Mouse (Mus musculus): Measurements from ENCODE around the gene Ppih. TPM values are rescaled to one million over a fixed set of nuclear protein-coding genes. Genes with fewer than 3 reads are reported as not detected.

The Ppih gene
- polyA plus RNA-seq, 1 experiment from 2014 or later: 28.4 TPM

GRCm38 (mm10) chr4:119345508-119345907 is 25.2 kb upstream of the Ppih start:
- no peak overlapping the region for H3K27ac ChIP-seq (ENCODE audit: low read depth)
- WGBS (ENCODE audit: insufficient replicate concordance): 77% methylated on average over 6 of the region's 6 CpGs
- no peak overlapping the region for H3K9ac ChIP-seq (replicated peaks)
- H3K27me3 ChIP-seq (ENCODE audit: insufficient read depth, low read length): no peaks in the 10 kb centered on the region
- H3K4me3 ChIP-seq (ENCODE audit: low read depth, low read length): no peak overlapping the region
- no peak overlapping the region for H3K4me2 ChIP-seq (ENCODE audit: low read depth, low read length)
- DNase-seq (no peak), ATAC-seq (no peak)
- no peaks in the 10 kb centered on the region for H3K4me1 ChIP-seq (ENCODE audit: insufficient read depth)
- no peaks in the 10 kb centered on the region for H3K9me3 ChIP-seq (ENCODE audit: low read length)
- TF ChIP-seq EP300 (IDR thresholded peaks at IDR 0.05; ENCODE audit: low read depth) (no peak), CTCF (IDR thresholded peaks at IDR 0.05; ENCODE audit: low read depth) (no peak)
- no peaks in the 10 kb centered on the region for H3K36me3 ChIP-seq (replicated peaks; ENCODE audit: insufficient read depth, low read length)

- TF ChIP-seq CTCF (IDR thresholded peaks at IDR 0.05; ENCODE audit: low read depth) (peak; percentile 88), EP300 (IDR thresholded peaks at IDR 0.05; ENCODE audit: low read depth) (no peak)
- H3K9ac ChIP-seq (replicated peaks): no peak overlapping the region
These were observed 18.6 kb upstream of the Ppih start for GRCm38 (mm10) chr4:119338861-119339361.

DNA sequence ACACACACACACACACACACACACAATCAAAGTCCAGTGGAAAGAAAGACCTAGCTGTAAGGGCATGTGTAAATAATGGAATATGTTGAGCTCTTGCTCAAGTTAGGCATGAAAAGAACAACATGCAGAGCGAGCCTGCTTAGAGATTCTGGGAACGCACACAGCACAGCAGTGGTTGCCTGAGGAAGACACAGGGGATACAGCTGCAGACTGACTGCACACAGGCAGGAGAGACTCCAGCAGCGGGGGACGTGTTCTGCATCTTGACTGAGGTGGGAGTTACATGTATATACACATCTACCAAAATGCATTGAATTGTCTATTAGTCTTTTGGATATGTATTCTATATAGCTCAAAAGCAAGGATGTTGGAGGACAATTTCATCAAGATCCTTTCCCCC is 18.1 kb upstream of the Ppih start:
- Histone ChIP-seq H3K4me3 (ENCODE audit: low read depth, low read length) (no peak overlapping the region), H3K27ac (ENCODE audit: low read depth) (peak overlapping the region; percentile 69), H3K27me3 (ENCODE audit: insufficient read depth, low read length) (no peaks in the 10 kb centered on the region), H3K9me3 (ENCODE audit: low read length) (no peaks in the 10 kb centered on the region), H3K4me2 (ENCODE audit: low read depth, low read length) (peak overlapping the region; percentile 49; the same call in 1 of the 2 replicates), H3K4me1 (ENCODE audit: insufficient read depth) (no peaks in the 10 kb centered on the region), H3K36me3 (replicated peaks; ENCODE audit: insufficient read depth, low read length) (no peaks in the 10 kb centered on the region), H3K9ac (replicated peaks) (no peak overlapping the region)
- TF ChIP-seq CTCF (IDR thresholded peaks at IDR 0.05; ENCODE audit: low read depth) (no peak), EP300 (IDR thresholded peaks at IDR 0.05; ENCODE audit: low read depth) (no peak)
- ATAC-seq (peak; percentile 82), DNase-seq (peak; percentile 35)
- 72% methylated on average over 4 of the region's 4 CpGs for WGBS (ENCODE audit: insufficient replicate concordance)

More at GRCm38 (mm10) chr4:119338861-119339361, 18.6 kb upstream of the Ppih start:
- no peak overlapping the region for H3K4me3 ChIP-seq (ENCODE audit: low read depth, low read length)
- no peaks in the 10 kb centered on the region for H3K36me3 ChIP-seq (replicated peaks; ENCODE audit: insufficient read depth, low read length)
- ATAC-seq: peak; percentile 80
- H3K27ac ChIP-seq (ENCODE audit: low read depth): peak overlapping the region; percentile 69; the same call in 1 of the 2 replicates
- no peaks in the 10 kb centered on the region for H3K27me3 ChIP-seq (ENCODE audit: insufficient read depth, low read length)
- H3K4me1 ChIP-seq (ENCODE audit: insufficient read depth): no peaks in the 10 kb centered on the region
- no peaks in the 10 kb centered on the region for H3K9me3 ChIP-seq (ENCODE audit: low read length)
- DNase-seq: peak; percentile 69
- 5% methylated on average over 10 of the region's 10 CpGs for WGBS (ENCODE audit: insufficient replicate concordance)
- peak overlapping the region; percentile 49; the same call in 1 of the 2 replicates for H3K4me2 ChIP-seq (ENCODE audit: low read depth, low read length)

GRCm38 (mm10) chr4:119333487-119333886 is 13.1 kb upstream of the Ppih start:
- H3K27ac ChIP-seq (ENCODE audit: low read depth): no peak overlapping the region
- no peak overlapping the region for H3K9ac ChIP-seq (replicated peaks)
- H3K4me1 ChIP-seq (ENCODE audit: insufficient read depth): no peaks in the 10 kb centered on the region
- no peaks in the 10 kb centered on the region for H3K36me3 ChIP-seq (replicated peaks; ENCODE audit: insufficient read depth, low read length)
- H3K27me3 ChIP-seq (ENCODE audit: insufficient read depth, low read length): no peaks in the 10 kb centered on the region
- WGBS (ENCODE audit: insufficient replicate concordance): 78% methylated on average over 6 of the region's 6 CpGs
- TF ChIP-seq EP300 (IDR thresholded peaks at IDR 0.05; ENCODE audit: low read depth): no peak
- no peak for TF ChIP-seq CTCF (IDR thresholded peaks at IDR 0.05; ENCODE audit: low read depth)
- no peaks in the 10 kb centered on the region for H3K9me3 ChIP-seq (ENCODE audit: low read length)
- H3K4me2 ChIP-seq (ENCODE audit: low read depth, low read length): no peak overlapping the region
- no peak overlapping the region for H3K4me3 ChIP-seq (ENCODE audit: low read depth, low read length)
- ATAC-seq (no peak), DNase-seq (no peak)

DNA sequence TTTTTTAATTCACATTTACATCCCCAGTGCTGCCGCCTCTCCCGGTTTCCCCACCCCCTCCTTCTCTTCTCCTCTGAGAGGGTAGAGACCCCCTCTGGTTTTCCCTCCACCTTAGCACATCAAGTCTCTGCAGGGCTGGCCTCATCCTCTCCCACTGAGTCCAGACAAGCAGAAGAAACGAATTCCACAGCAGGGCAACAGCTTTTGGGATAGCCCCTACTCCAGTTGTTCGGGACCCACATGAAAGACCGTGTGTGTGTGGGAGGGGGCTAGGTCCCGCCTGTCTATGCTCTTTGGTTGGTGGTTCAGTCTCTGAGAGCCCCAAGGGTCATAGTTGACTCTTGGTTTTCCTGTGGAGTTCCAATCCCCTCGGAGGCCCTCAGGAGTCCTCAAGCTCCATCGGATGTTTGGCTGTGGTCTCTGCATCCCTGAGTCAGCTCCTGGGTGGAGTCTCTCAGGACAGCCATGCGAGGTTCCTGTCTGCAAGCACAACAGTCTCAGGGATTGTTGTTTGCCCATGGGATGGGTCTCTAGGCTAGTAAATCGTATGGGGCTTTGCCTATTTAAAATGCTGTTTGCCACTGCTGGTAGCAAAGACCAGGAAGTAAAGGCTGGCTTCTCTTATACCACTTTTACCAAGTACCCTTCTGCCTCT is 677 bp upstream of the Ppih start:
- ATAC-seq (peak; percentile 12), DNase-seq (no peak)
- Histone ChIP-seq H3K27ac (ENCODE audit: low read depth) (peak overlapping the region; percentile 46), H3K4me2 (ENCODE audit: low read depth, low read length) (peak overlapping the region; percentile 81), H3K4me1 (ENCODE audit: insufficient read depth) (peaks cover 7% of the 10 kb centered on the region), H3K4me3 (ENCODE audit: low read depth, low read length) (peak overlapping the region; percentile 72), H3K9me3 (ENCODE audit: low read length) (no peaks in the 10 kb centered on the region), H3K9ac (replicated peaks) (peak overlapping the region; percentile 31; the same call in 1 of the 2 replicates), H3K36me3 (replicated peaks; ENCODE audit: insufficient read depth, low read length) (peaks cover 24% of the 10 kb centered on the region), H3K27me3 (ENCODE audit: insufficient read depth, low read length) (no peaks in the 10 kb centered on the region)
- TF ChIP-seq EP300 (IDR thresholded peaks at IDR 0.05; ENCODE audit: low read depth) (no peak), CTCF (IDR thresholded peaks at IDR 0.05; ENCODE audit: low read depth) (no peak)
- 40% methylated on average over 10 of the region's 10 CpGs for WGBS (ENCODE audit: insufficient replicate concordance)

DNA sequence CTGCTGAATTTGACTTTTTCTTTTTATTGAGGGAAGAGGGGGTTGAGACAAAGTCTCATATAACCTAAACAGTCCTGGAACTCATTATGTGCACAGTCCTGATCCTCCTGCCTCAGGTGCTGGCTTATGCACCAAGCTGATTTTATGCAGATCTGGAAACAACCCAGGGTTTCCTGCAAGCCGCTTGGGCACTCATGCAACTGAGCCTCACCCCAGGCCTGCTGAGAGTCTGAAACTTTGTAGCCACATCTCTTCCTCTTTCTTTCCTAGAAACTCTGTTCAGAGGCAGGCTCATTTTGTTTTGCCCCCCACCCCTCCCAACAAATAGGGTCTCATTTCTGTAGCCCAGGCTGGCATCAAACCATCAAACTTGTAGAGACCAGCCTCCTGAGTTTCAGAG is 6.6 kb downstream of the Ppih start:
- peaks cover 57% of the 10 kb centered on the region for H3K36me3 ChIP-seq (replicated peaks; ENCODE audit: insufficient read depth, low read length)
- no peak overlapping the region for H3K9ac ChIP-seq (replicated peaks)
- H3K9me3 ChIP-seq (ENCODE audit: low read length): no peaks in the 10 kb centered on the region
- H3K4me3 ChIP-seq (ENCODE audit: low read depth, low read length): no peak overlapping the region
- H3K27ac ChIP-seq (ENCODE audit: low read depth): no peak overlapping the region
- TF ChIP-seq CTCF (IDR thresholded peaks at IDR 0.05; ENCODE audit: low read depth): no peak
- TF ChIP-seq EP300 (IDR thresholded peaks at IDR 0.05; ENCODE audit: low read depth): no peak
- ATAC-seq (no peak), DNase-seq (no peak)
- 67% methylated on average over 1 of the region's 1 CpGs for WGBS (ENCODE audit: insufficient replicate concordance)
- H3K4me2 ChIP-seq (ENCODE audit: low read depth, low read length): no peak overlapping the region
- H3K4me1 ChIP-seq (ENCODE audit: insufficient read depth): no peaks in the 10 kb centered on the region
- no peaks in the 10 kb centered on the region for H3K27me3 ChIP-seq (ENCODE audit: insufficient read depth, low read length)
